Mouse (Mus musculus): ENCODE data around the gene Syn3. TPM values are rescaled to one million over a fixed set of nuclear protein-coding genes. Genes with fewer than 3 reads are reported as not detected.

Syn3 gene
- polyA plus RNA-seq, 2 experiments = 0.11 to 0.14 TPM

DNA sequence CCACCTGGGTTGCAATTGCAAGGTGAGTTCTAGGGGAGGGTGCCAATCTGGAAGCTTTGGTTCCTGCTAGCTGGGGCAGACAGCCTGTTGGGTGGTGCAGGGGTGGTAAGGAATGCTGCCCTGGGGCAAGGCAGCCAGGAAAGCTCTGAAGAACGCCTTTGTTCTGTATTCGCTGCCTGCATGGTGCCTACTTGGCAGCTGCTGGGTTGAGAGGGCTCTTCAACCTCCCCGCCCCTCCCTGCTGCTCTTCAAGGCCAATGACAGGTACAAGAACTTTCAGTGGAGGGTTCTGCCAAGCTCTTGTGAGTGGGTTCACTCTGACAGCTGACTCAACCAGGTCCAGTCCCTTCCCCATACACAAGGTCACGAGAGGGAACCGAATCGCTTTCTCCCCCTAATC lies 154.0 kb downstream of the Syn3 start:
- Histone ChIP-seq H3K9ac (replicated peaks) (no peak overlapping the region), H3K4me1 (replicated peaks; ENCODE audit: control insufficient read depth in 2 of 2, insufficient read depth in 2 of 2, low read length in 1 of 2) (peaks cover 32 to 42% of the 10 kb centered on the region in 2 experiments), H3K27ac (no peak overlapping the region), H3K27me3 (ENCODE audit: control insufficient read depth, insufficient read depth, low read length) (no peaks in the 10 kb centered on the region), H3K36me3 (replicated peaks; ENCODE audit: control insufficient read depth, insufficient read depth, low read depth) (no peaks in the 10 kb centered on the region), H3K9me3 (ENCODE audit: control insufficient read depth, low read length) (no peaks in the 10 kb centered on the region), H3K4me3 (ENCODE audit: insufficient read depth in 1 of 2, low read depth in 2 of 2, low read length in 2 of 2) (no peak overlapping the region), H3K4me2 (ENCODE audit: low read depth) (no peak overlapping the region)
- no peak for TF ChIP-seq EP300 (IDR thresholded peaks at IDR 0.05; ENCODE audit: low read depth)
- TF ChIP-seq CTCF (IDR thresholded peaks at IDR 0.05; ENCODE audit: low read depth) = no peak
- no peak for DNase-seq (ENCODE audit: low read depth in 3 of 3, low spot score in 3 of 3)
- 81% methylated on average over 6 of the region's 6 CpGs for WGBS (ENCODE audit: insufficient replicate concordance)
- no peak for ATAC-seq (ENCODE audit: insufficient read depth)

DNA sequence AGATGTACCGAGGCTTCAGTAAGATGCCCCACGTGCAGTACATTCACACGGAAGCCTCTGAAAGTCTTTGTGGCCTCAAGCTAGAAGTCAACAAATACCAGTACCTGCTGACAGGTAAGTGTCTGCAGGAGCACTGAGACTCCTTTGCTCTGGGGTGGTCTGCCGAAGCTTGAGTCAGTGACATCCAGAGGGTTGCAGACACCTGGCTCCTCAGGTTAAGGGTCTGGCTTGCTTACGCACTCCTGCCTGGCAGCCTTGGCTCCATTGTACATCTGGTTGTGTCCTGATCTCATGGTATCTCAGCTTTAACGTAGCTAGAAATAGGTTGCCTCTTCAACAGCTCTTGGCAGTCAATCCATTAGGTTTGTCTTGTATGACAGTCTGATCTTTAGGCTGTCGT lies 154.8 kb downstream of the Syn3 start:
- no peak overlapping the region for H3K4me3 ChIP-seq (ENCODE audit: insufficient read depth in 1 of 2, low read depth in 2 of 2, low read length in 2 of 2)
- no peak overlapping the region for H3K9ac ChIP-seq (replicated peaks)
- H3K4me1 ChIP-seq (replicated peaks; ENCODE audit: control insufficient read depth in 2 of 2, insufficient read depth in 2 of 2, low read length in 1 of 2) = peaks cover 33 to 46% of the 10 kb centered on the region in 2 experiments
- no peak for ATAC-seq (ENCODE audit: insufficient read depth)
- no peak overlapping the region for H3K27ac ChIP-seq
- H3K4me2 ChIP-seq (ENCODE audit: low read depth) = no peak overlapping the region
- H3K27me3 ChIP-seq (ENCODE audit: control insufficient read depth, insufficient read depth, low read length) = no peaks in the 10 kb centered on the region
- no peaks in the 10 kb centered on the region for H3K9me3 ChIP-seq (ENCODE audit: control insufficient read depth, low read length)
- TF ChIP-seq CTCF (IDR thresholded peaks at IDR 0.05; ENCODE audit: low read depth) (no peak), EP300 (IDR thresholded peaks at IDR 0.05; ENCODE audit: low read depth) (no peak)
- no peaks in the 10 kb centered on the region for H3K36me3 ChIP-seq (replicated peaks; ENCODE audit: control insufficient read depth, insufficient read depth, low read depth)
- no peak for DNase-seq (ENCODE audit: low read depth in 3 of 3, low spot score in 3 of 3)
- 80% methylated on average over 7 of the region's 7 CpGs for WGBS (ENCODE audit: insufficient replicate concordance)

DNA sequence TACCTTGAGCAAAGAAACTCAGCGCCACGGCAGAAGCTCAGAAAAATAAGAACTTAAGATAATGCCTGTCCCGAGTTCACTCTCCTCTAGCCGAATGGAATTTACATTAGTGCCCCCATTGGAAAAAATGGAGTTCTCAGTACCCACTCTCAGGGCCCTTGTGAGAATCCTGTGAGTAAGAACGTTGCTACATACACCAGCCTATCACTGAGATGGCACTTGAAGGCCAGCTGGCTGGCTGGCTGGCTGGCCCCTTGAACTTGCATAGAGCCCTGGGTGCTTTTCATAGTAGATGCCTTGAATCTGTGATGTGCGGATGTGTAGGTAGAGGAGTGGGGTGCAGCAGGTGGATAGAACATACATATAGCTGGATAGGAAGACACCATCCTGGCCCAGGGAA lies 155.3 kb downstream of the Syn3 start:
- DNase-seq (ENCODE audit: low read depth in 3 of 3, low spot score in 3 of 3) (no peak), ATAC-seq (ENCODE audit: insufficient read depth) (no peak)
- H3K27ac ChIP-seq = no peak overlapping the region
- H3K27me3 ChIP-seq (ENCODE audit: control insufficient read depth, insufficient read depth, low read length) = no peaks in the 10 kb centered on the region
- TF ChIP-seq EP300 (IDR thresholded peaks at IDR 0.05; ENCODE audit: low read depth) (no peak), CTCF (IDR thresholded peaks at IDR 0.05; ENCODE audit: low read depth) (no peak)
- H3K36me3 ChIP-seq (replicated peaks; ENCODE audit: control insufficient read depth, insufficient read depth, low read depth) = no peaks in the 10 kb centered on the region
- H3K9me3 ChIP-seq (ENCODE audit: control insufficient read depth, low read length) = no peaks in the 10 kb centered on the region
- peaks cover 33 to 46% of the 10 kb centered on the region in 2 experiments for H3K4me1 ChIP-seq (replicated peaks; ENCODE audit: control insufficient read depth in 2 of 2, insufficient read depth in 2 of 2, low read length in 1 of 2)
- H3K9ac ChIP-seq (replicated peaks) = no peak overlapping the region
- 77% methylated on average over 6 of the region's 6 CpGs for WGBS (ENCODE audit: insufficient replicate concordance)
- H3K4me2 ChIP-seq (ENCODE audit: low read depth) = no peak overlapping the region
- no peak overlapping the region for H3K4me3 ChIP-seq (ENCODE audit: insufficient read depth in 1 of 2, low read depth in 2 of 2, low read length in 2 of 2)

DNA sequence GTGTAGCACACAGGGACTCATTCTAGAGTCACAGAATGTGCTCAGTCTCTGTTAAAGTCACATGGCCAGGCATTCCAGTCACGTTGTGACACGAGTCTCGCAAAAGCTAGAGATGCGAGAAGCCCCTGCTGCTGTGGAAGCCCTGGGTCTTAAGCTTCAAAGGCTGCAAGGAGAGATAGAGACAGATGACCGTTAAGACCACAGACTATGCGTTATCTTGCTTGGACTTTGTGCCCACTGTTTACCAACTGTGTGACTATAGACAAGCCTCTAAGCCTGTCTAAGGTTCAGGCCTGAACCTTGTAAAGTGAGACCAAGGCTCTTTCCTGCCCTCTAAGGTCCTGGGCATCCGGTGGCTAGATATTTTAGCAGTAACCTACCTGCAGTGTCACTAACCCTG lies 156.0 kb downstream of the Syn3 start:
- Histone ChIP-seq H3K4me1 (replicated peaks; ENCODE audit: control insufficient read depth in 2 of 2, insufficient read depth in 2 of 2, low read length in 1 of 2) (peaks cover 33 to 46% of the 10 kb centered on the region in 2 experiments), H3K27ac (peak overlapping the region; percentile 18; the same call in 1 of the 2 replicates), H3K9me3 (ENCODE audit: control insufficient read depth, low read length) (no peaks in the 10 kb centered on the region), H3K4me3 (ENCODE audit: insufficient read depth in 1 of 2, low read depth in 2 of 2, low read length in 2 of 2) (no peak overlapping the region), H3K9ac (replicated peaks) (no peak overlapping the region), H3K36me3 (replicated peaks; ENCODE audit: control insufficient read depth, insufficient read depth, low read depth) (no peaks in the 10 kb centered on the region), H3K27me3 (ENCODE audit: control insufficient read depth, insufficient read depth, low read length) (no peaks in the 10 kb centered on the region), H3K4me2 (ENCODE audit: low read depth) (no peak overlapping the region)
- DNase-seq (ENCODE audit: low read depth in 3 of 3, low spot score in 3 of 3) (no peak), ATAC-seq (ENCODE audit: insufficient read depth) (peak; percentile 65)
- TF ChIP-seq CTCF (IDR thresholded peaks at IDR 0.05; ENCODE audit: low read depth) (no peak), EP300 (IDR thresholded peaks at IDR 0.05; ENCODE audit: low read depth) (peak; percentile 87)
- 18% methylated on average over 7 of the region's 7 CpGs for WGBS (ENCODE audit: insufficient replicate concordance)

DNA sequence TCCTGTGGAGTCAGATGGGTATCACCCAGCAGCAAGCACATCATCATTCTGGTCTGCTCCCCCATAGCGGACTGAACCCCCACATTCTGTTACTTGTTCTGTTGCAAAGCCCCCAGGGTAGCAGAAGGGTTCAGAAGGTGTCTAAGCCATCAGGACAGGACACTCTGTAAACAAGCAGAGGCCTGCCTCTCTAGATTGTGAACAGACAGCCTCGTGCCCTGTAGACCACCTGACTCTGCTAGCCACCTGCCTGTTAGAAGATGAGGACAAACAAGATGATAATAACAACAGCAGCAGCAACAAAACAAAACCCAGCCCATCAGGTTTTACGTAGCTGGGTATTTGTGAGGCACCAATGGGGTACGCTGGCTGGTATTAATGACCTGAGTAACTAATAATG lies 156.5 kb downstream of the Syn3 start:
- Histone ChIP-seq H3K27ac (no peak overlapping the region), H3K9me3 (ENCODE audit: control insufficient read depth, low read length) (no peaks in the 10 kb centered on the region), H3K4me1 (replicated peaks; ENCODE audit: control insufficient read depth in 2 of 2, insufficient read depth in 2 of 2, low read length in 1 of 2) (peaks cover 33 to 46% of the 10 kb centered on the region in 2 experiments), H3K27me3 (ENCODE audit: control insufficient read depth, insufficient read depth, low read length) (no peaks in the 10 kb centered on the region), H3K4me2 (ENCODE audit: low read depth) (no peak overlapping the region), H3K9ac (replicated peaks) (no peak overlapping the region), H3K36me3 (replicated peaks; ENCODE audit: control insufficient read depth, insufficient read depth, low read depth) (no peaks in the 10 kb centered on the region), H3K4me3 (ENCODE audit: insufficient read depth in 1 of 2, low read depth in 2 of 2, low read length in 2 of 2) (no peak overlapping the region)
- TF ChIP-seq EP300 (IDR thresholded peaks at IDR 0.05; ENCODE audit: low read depth) = no peak
- TF ChIP-seq CTCF (IDR thresholded peaks at IDR 0.05; ENCODE audit: low read depth) = no peak
- WGBS (ENCODE audit: insufficient replicate concordance) = 68% methylated on average over 4 of the region's 4 CpGs
- ATAC-seq (ENCODE audit: insufficient read depth) (no peak), DNase-seq (ENCODE audit: low read depth in 3 of 3, low spot score in 3 of 3) (no peak)
